Mouse (Mus musculus) megakaryocyte-erythroid progenitor cell, adult 5-6 weeks (primary cell): ENCODE results near the gene Disc1. TPM values are rescaled to one million over a fixed set of nuclear protein-coding genes. Genes with fewer than 3 reads are reported as not detected.

Experiments used
- ATAC-seq: replicated peaks from 2 replicates; pipeline ENCODE4 v1.8.0; 2016; ENCODE audit warnings: mild to moderate bottlenecking, inconsistent platforms; ENCODE audit not compliant: severe bottlenecking, poor library complexity, low FRiP score, low TSS enrichment
- total RNA-seq, 2 experiments: library from RNA; stranded (forward) in 1 of 2; stranded (reverse) in 1 of 2; fragments of 200-1000, 215-1000 nt in 1 of 2; fragments of >200 nt in 1 of 2; fragmentation: Nextera tagmentation in 1 of 2; gene quantifications; 2 replicates each; pipeline ENCODE4 v1.2.3; 2014 to 2017

Disc1 gene
- total RNA-seq, 2 experiments from 2014 or later: not detected

DNA sequence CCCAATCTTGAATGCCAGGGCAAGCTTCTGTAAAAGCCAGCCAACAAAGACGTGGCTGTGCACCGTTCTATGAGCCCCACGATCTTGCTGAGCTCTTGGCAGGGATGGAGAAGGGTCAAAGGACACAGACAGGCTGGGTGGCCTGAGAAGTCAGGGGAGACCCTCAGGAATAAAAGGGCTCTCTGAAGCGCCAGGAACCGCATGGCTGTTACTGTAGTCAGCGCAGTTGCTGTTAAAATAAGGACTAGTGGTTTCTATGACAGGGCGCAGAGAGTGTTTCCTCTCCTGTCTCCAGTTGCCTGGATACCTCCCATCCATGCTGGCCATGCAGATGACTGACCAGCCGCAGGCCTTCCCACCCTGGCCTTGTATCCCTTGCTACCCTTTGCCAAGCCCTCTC is 231.4 kb downstream of the Disc1 start:
- no peak for ATAC-seq

DNA sequence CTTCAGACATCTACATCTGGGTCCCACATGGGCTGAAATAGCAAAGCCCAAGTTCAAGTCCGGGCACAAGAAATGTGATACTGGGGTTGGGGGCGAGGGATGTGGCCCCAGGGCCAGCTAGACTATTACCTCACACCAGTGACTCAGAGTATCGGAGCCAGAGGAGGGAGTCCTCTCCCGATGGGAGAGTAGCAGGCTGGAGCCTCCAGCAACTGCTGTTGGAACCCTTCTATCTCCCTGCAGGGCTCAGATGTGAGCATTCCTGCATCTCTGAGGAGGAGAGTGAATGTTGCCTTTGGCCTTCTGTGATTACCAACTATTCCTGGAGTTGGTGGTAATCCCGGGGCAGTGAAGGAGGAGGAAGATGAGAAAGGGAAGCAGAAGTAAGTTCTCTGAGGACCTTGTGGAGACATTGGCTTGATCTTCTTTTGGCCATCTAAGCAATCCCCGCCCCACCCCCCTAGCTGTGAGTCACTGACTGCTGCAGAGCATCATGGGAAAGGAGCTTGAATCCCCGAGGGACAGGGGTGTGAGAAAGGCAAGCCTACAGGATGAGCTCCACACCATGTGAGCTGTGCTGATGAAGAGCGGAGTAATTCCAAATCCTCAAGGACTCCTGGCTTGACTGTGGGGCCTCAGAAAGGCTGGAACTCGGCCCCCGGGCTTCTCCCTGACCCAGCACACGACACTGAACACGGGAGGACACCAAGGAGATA is 232.1 kb downstream of the Disc1 start:
- no peak for ATAC-seq

DNA sequence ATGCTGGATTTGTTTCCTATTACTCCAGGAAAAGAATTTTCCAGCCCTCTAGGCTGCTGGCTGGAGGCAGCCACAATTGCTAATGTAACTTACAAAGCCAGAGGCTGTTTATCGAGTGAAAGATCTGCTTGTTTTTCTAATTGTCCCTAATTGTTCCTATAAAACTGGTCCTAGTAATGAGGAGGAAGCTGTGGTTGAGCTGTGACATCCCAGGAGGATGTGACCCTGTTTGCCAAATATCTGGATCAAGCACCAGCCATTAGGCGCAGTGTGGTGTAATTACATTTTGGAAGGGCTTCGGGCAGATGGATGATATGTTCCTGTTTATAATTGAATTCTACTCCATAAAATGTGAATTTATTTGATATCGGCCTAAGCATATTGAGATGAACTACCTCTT is 233.3 kb downstream of the Disc1 start:
- no peak for ATAC-seq

DNA sequence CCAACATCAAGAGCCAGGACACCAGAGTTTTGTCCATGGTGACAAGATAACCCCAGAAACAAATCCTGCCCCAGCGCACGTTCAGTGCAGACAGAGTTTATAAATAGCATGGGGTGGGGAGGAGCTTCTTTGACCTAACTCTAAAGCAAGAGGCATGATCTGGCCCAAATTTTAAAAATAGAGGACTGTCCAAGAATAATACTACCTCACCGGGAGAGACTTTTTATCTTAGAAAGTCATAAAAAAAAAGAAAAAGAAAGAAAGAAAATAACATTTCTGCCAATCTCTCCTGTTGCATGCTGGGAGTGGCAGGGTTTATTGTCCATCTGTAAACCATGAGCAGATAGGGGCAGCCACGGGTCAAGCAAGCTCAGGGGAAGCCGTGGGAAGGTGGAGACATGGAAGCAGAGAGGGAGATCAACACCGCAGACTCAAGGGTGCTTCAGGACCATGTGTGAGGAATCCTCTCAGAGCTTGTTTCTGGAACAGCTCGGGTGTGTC is 233.9 kb downstream of the Disc1 start:
- ATAC-seq: no peak

- no peak for ATAC-seq
Observed at GRCm38 (mm10) chr8:125291506-125291905, 237.5 kb downstream of the Disc1 start.

GRCm38 (mm10) chr8:125291932-125292717 is 238.1 kb downstream of the Disc1 start:
- ATAC-seq: no peak

GRCm38 (mm10) chr8:125292933-125293591 is 239.1 kb downstream of the Disc1 start:
- ATAC-seq: no peak

- no peak for ATAC-seq
Observed at GRCm38 (mm10) chr8:125299248-125299647, 245.3 kb downstream of the Disc1 start.

GRCm38 (mm10) chr8:125301931-125302361 is 248.0 kb downstream of the Disc1 start:
- ATAC-seq: no peak

GRCm38 (mm10) chr8:125306665-125307064 is 252.7 kb downstream of the Disc1 start:
- ATAC-seq: no peak

DNA sequence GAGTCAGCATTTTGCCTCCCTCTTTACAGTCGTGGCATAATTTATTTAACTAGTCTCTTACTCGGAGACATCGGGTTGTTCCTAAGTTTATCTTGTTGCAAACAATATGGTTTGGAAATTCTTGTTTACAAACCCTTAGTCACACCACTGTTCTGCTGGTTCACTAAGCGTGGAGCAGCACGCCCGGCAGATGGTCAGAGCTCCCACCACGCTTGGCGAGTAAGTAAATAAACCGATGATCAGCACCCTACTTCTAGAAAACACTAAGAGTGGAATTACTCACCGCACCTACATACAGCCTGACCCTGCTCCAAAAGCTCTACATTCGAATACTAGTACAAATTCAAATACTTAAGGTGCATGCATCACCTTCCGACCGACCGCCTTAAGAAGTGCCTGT is 256.0 kb downstream of the Disc1 start:
- ATAC-seq: no peak

Other genes starting within 250 kb of the Disc1 start
- 96.0 and 98.2 TPM in 2 replicates for gene Gnpat, start 191.2 kb upstream of the Disc1 start, total RNA-seq (2014; fragmentation: Nextera tagmentation)
- 51.5 and 55.6 TPM in 2 replicates for gene Gnpat, start 191.2 kb upstream of the Disc1 start, total RNA-seq (2017)
- gene 2810004N23Rik, start 191.1 kb upstream of the Disc1 start, total RNA-seq (2014; fragmentation: Nextera tagmentation): 55.2 and 62.5 TPM in 2 replicates
- 88.0 and 94.9 TPM in 2 replicates for gene 2810004N23Rik, start 191.1 kb upstream of the Disc1 start, total RNA-seq (2017)
- gene Exoc8, start 156.5 kb upstream of the Disc1 start, total RNA-seq (2014; fragmentation: Nextera tagmentation): 10.5 and 12.0 TPM in 2 replicates
- gene Exoc8, start 156.5 kb upstream of the Disc1 start, total RNA-seq (2017): 11.8 and 14.8 TPM in 2 replicates
- gene Sprtn, start 156.3 kb upstream of the Disc1 start, total RNA-seq (2014; fragmentation: Nextera tagmentation): 21.6 and 29.3 TPM in 2 replicates
- 21.5 and 21.7 TPM in 2 replicates for gene Sprtn, start 156.3 kb upstream of the Disc1 start, total RNA-seq (2017)
- 12.8 and 16.6 TPM in 2 replicates for gene Egln1, start 104.9 kb upstream of the Disc1 start, total RNA-seq (2014; fragmentation: Nextera tagmentation)
- gene Egln1, start 104.9 kb upstream of the Disc1 start, total RNA-seq (2017): 11.7 and 13.6 TPM in 2 replicates
- 57.8 and 63.6 TPM in 2 replicates for gene Tsnax, start 41.2 kb upstream of the Disc1 start, total RNA-seq (2014; fragmentation: Nextera tagmentation)
- gene Tsnax, start 41.2 kb upstream of the Disc1 start, total RNA-seq (2017): 73.7 and 83.3 TPM in 2 replicates